ENCODE assay signal across 17 mouse cellular contexts in the genomic region with DNA sequence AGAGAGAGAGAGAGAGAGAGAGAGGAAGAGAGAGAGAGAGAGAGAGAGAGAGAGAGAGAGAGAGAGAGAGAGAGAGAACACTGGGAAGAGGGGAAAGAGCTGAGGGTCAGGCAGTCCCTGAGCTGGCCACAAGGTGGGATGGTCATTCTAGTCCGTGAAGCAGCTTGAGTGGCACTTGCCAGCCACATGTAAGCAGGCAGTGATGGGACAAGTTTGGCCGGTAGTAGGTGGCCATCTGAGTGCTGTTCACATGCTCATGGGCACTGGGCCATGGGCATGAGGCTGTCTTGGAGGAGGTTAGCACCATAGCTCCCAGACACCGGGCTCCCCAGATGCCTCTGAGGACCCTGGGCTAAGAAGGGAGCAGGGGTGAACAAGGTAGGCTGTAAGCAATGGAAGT.
DNase-seq lines count a peak whose midpoint lies in the region; ATAC-seq and TF ChIP-seq lines count a peak whose summit lies in the region.
"Had no signal": no experiment of that assay in that cellular context is flagged by ENCODE, and none has a peak within 500 bp of the region (broad histone marks: within the 10 kb centered on the region; RNA-seq: fewer than 3 reads in every experiment).

No protein-coding gene starts in this region.

- no peak overlapping the region for H3K4me2 ChIP-seq in lung, embryonic 14.5 days
- H3K4me2 ChIP-seq: hindbrain, embryonic 15.5 days; kidney, embryonic 15.5 days; liver, embryonic 12.5 days; midbrain, embryonic 12.5 days had no signal

- WGBS in lung, embryonic 14.5 days = 61% methylated on average over 3 of the region's 3 CpGs
- 25% methylated on average over 3 of the region's 3 CpGs for whole genome bisulfite sequencing in cerebellum, adult 2 months

- H3K27me3 ChIP-seq in lung, embryonic 14.5 days (ENCODE audit: insufficient read depth, low read length) = no peaks in the 10 kb centered on the region
- no peaks in the 10 kb centered on the region for H3K27me3 ChIP-seq in cerebellum, adult 2 months (ENCODE audit: control insufficient read depth, insufficient read depth, low read length)
- H3K27me3 ChIP-seq: hindbrain, embryonic 15.5 days; kidney, embryonic 15.5 days; midbrain, embryonic 12.5 days had no signal

- H3K4me1 ChIP-seq in lung, embryonic 14.5 days (ENCODE audit: insufficient read depth) = no peaks in the 10 kb centered on the region
- peaks cover 7% of the 10 kb centered on the region for H3K4me1 ChIP-seq in cerebellum, adult 2 months (ENCODE audit: control insufficient read depth, insufficient read depth, low read length)
- H3K4me1 ChIP-seq: kidney, embryonic 15.5 days; liver, embryonic 12.5 days; midbrain, embryonic 12.5 days had no signal

- TF ChIP-seq CTCF in gastrocnemius, adult 2 months (IDR thresholded peaks at IDR 0.05) = no peak
- TF ChIP-seq CTCF in lung, embryonic 14.5 days (IDR thresholded peaks at IDR 0.05; ENCODE audit: low read depth) = peak; percentile 52
- TF ChIP-seq CTCF in cerebellum, adult 2 months (IDR thresholded peaks at IDR 0.05; ENCODE audit: borderline replicate concordance, insufficient read depth, low read depth, low read length) = peak; percentile 34; the same call in 1 of the 2 replicates

- no peak for TF ChIP-seq POLR2A in cerebellum, adult 2 months (IDR thresholded peaks at IDR 0.05; ENCODE audit: borderline replicate concordance, insufficient read depth, low read length)

- no peaks in the 10 kb centered on the region for H3K36me3 ChIP-seq in lung, embryonic 14.5 days (ENCODE audit: insufficient read depth)
- H3K36me3 ChIP-seq: hindbrain, embryonic 15.5 days; kidney, embryonic 15.5 days; liver, embryonic 12.5 days; midbrain, embryonic 12.5 days had no signal

- no peak overlapping the region for H3K27ac ChIP-seq in gastrocnemius, adult 2 months
- no peak overlapping the region for H3K27ac ChIP-seq in lung, embryonic 14.5 days (ENCODE audit: low read depth)
- no peak overlapping the region for H3K27ac ChIP-seq in cerebellum, adult 2 months (ENCODE audit: insufficient read depth, low read length)
- H3K27ac ChIP-seq: hindbrain, embryonic 15.5 days; kidney, embryonic 15.5 days; liver, embryonic 12.5 days; midbrain, embryonic 12.5 days had no signal

- no peak overlapping the region for H3K4me3 ChIP-seq in gastrocnemius, adult 2 months
- no peak overlapping the region for H3K4me3 ChIP-seq in lung, embryonic 14.5 days (ENCODE audit: low read depth, low read length)
- no peak overlapping the region for H3K4me3 ChIP-seq in cerebellum, adult 2 months (replicated peaks; ENCODE audit: insufficient read depth, low read depth, low read length)
- H3K4me3 ChIP-seq: hindbrain, embryonic 15.5 days; kidney, embryonic 15.5 days; liver, embryonic 12.5 days; midbrain, embryonic 12.5 days had no signal

- no peak for ATAC-seq in lung, embryonic 14.5 days (ENCODE audit: insufficient read depth)
- ATAC-seq: forebrain, embryonic 14.5 days; liver, embryonic 12.5 days had no signal

- peak; percentile 18 for DNase-seq in gastrocnemius, adult 2 months
- DNase-seq in gastrocnemius, adult 8-10 months (ENCODE audit: low spot score in 2 of 2) = no peak
- DNase-seq in lung, embryonic 14.5 days = no peak
- no peak for DNase-seq in lung, postnatal 14 days
- peak; percentile 31 to 34 for DNase-seq in cerebellum, adult 2 months
- DNase-seq in retina, postnatal 1 day = peak; percentile 18
- DNase-seq in thymus, adult 18-20 months = no peak
- DNase-seq: adrenal gland, postnatal 10 days; B cell, adult 2 months; gastrocnemius, postnatal 36 days; layer of hippocampus, adult 9-11 months; thymus, postnatal 25 days had no signal

- H3K9me3 ChIP-seq in lung, embryonic 14.5 days (ENCODE audit: low read depth, low read length) = no peaks in the 10 kb centered on the region
- H3K9me3 ChIP-seq: hindbrain, embryonic 15.5 days; kidney, embryonic 15.5 days; liver, embryonic 12.5 days; midbrain, embryonic 12.5 days had no signal

- intact Hi-C loops in gastrocnemius, adult 2 months (cut with DNase I) = loop anchor here (10.0 kb wide), 1 partner anchor 1316 kb away; no protein-coding TSS in a partner anchor

- no peak overlapping the region for H3K9ac ChIP-seq in lung, embryonic 14.5 days
- H3K9ac ChIP-seq: hindbrain, embryonic 15.5 days; kidney, embryonic 15.5 days; liver, embryonic 12.5 days; midbrain, embryonic 12.5 days had no signal

Comparison
In these comparisons a context has a peak if more than half of its experiments do, and no peak if none do; other contexts are left out.
1. DNase-seq: peak in gastrocnemius, adult 2 months (single experiment), cerebellum, adult 2 months (2 of 2) and retina, postnatal 1 day (single experiment); none in gastrocnemius, adult 8-10 months (0 of 2), lung, embryonic 14.5 days (single experiment), lung, postnatal 14 days (single experiment) and thymus, adult 18-20 months (0 of 2).